Mouse (Mus musculus) colon, adult 2 months (tissue): Measurements from ENCODE around the gene Gsc2. TPM values are rescaled to one million over a fixed set of nuclear protein-coding genes. Genes with fewer than 3 reads are reported as not detected.

Source experiments
- polyA plus RNA-seq: library from polyadenylated mRNA; depleted of rRNA; stranded (reverse); fragments of >200 nt; gene quantifications from 2 replicates; pipeline ENCODE4 v1.2.3, GENCODE M21; 2012; rRNA removed

Gene Gsc2
- polyA plus RNA-seq, result not detected in 2 replicates

GRCm38 (mm10) chr16:17914307-17915249, at the start of gene Gsc2:
Gene Gsc2, minus strand, starts transcription at chr16:17915059.

DNA sequence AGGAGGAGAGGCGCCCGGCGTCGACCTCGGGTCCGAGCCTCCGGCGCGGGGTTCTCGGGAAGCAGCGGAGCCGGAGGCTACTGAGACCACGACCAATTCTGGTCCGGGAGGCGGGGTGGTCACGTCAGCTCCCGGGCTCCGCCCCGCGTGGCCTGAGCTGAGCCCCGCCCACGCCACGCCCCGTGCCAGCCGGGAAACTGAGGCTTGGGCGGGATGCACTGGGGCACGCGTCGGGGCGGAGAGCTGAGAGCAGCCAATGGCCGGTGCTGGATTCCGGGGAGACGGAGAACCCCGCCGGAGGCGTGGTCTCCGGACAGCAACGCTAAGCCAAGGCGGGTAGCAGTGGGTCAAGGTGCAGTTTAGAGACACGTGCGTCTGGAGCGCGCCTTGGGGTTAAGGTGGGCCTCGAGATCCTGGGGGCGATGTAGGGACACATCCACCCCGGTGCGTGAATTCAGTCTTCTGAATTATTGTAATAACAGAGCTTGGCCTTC, 13.3 kb upstream of the Gsc2 start, which contains the start of gene Slc25a1:
TSS of gene Slc25a1 (minus strand) at position 133 of the 494 bp plus-strand sequence.

GRCm38 (mm10) chr16:17911052-17911595, 3.7 kb downstream of the Gsc2 start, which contains the start of gene Ess2:
Gene Ess2, minus strand, starts transcription at chr16:17911348.

DNA sequence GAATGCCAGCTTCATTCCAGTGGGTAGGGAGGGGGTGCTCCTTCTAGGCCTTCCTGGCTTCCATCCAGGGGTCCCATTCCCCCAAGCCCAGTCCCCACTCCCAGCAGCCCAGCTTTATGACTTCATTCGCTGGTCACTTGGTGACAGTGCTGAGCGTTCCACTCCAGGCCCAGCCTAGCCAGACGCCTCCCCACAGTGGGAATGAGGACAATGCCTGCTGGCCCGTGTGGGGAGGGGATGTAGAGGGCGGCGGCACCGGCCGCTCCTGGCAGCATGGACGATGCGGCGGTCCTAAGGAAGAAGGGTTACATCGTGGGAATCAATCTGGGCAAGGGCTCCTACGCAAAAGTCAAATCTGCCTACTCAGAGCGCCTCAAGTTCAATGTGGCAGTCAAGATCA, 16.4 kb downstream of the Gsc2 start, which contains the start of the genes Dgcr2 and Tssk2:
TSS of gene Dgcr2 (minus strand) at position 101 of the 400 bp plus-strand sequence.
TSS of gene Tssk2 (plus strand) at position 176 of the 400 bp plus-strand sequence.

DNA sequence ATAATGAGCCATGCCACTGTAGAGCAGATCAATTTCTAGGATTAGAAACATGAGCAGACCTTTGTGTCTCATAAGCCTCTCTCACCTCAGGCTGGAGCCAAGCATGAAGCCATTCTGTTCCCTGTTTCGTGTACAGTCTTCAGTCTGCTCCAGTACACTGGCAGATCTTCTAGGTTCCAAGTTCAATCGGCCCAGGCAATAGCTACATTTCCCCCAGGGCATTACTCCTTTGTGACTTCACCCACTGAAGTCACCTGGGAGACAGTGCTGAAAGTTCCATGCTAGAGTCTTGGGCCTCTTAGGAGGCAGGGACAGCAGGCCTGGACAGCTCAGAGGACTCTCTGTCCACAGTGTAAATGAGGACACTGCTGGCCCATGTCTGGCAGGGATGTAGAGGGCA, 20.9 kb downstream of the Gsc2 start, which contains the start of gene Tssk1:
TSS of gene Tssk1 (plus strand) at position 301 of the 400 bp plus-strand sequence.

DNA sequence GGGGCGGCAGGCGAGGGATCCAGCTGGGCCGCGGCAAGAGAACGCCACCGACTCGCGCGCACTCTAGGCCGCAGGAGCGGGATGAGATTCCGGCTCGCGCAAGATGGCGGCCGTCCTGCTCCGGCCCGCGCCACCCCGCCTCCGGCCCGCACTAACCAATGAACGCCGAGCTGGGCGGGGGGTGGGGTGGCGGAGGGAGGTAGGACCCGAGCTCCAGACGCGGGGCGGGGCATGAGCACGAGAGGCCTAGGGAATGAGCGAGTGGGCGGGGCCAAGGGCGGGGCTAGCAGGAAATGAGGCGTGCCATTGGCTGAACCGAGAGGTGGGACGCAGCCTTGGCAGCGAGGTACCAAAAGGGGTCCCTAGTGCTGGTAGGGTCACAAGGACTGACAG, 23.3 kb downstream of the Gsc2 start, which contains the start of gene Gm20518:
TSS of gene Gm20518 (minus strand) at position 105 of the 393 bp plus-strand sequence.

Other genes starting within 250 kb of the Gsc2 start
- 133 and 153 TPM in 2 replicates for gene Med15, start 182.2 kb downstream of the Gsc2 start, polyA plus RNA-seq
- gene Klhl22, start 155.4 kb downstream of the Gsc2 start, polyA plus RNA-seq, result 63.7 and 64.9 TPM in 2 replicates
- 60.4 and 61.4 TPM in 2 replicates for gene Scarf2, start 117.8 kb downstream of the Gsc2 start, polyA plus RNA-seq
- not detected in 2 replicates for gene B830017H08Rik, start 81.9 kb downstream of the Gsc2 start, polyA plus RNA-seq
- gene Car15, start 76.7 kb downstream of the Gsc2 start, polyA plus RNA-seq, result 14.2 and 14.9 TPM in 2 replicates
- 1.9 and 2.5 TPM in 2 replicates for gene Gm20518, start 23.4 kb downstream of the Gsc2 start, polyA plus RNA-seq
- 0.02 and 0.10 TPM in 2 replicates for gene Tssk1, start 20.8 kb downstream of the Gsc2 start, polyA plus RNA-seq
- gene Dgcr2, start 16.5 kb downstream of the Gsc2 start, polyA plus RNA-seq, result 156 and 191 TPM in 2 replicates
- gene Tssk2, start 16.4 kb downstream of the Gsc2 start, polyA plus RNA-seq, result not detected in 2 replicates
- gene Ess2, start 3.7 kb downstream of the Gsc2 start, polyA plus RNA-seq, result 17.4 and 18.7 TPM in 2 replicates
- gene Slc25a1, start 13.2 kb upstream of the Gsc2 start, polyA plus RNA-seq, result 164 and 192 TPM in 2 replicates
- not detected in 2 replicates for gene Vpreb2, start 65.4 kb upstream of the Gsc2 start, polyA plus RNA-seq
- gene Dgcr6, start 137.8 kb upstream of the Gsc2 start, polyA plus RNA-seq, result 66.8 and 71.8 TPM in 2 replicates
- gene Prodh, start 175.1 kb upstream of the Gsc2 start, polyA plus RNA-seq, result 26.7 and 29.3 TPM in 2 replicates
- 25.5 and 39.7 TPM in 2 replicates for gene Rtn4r, start 212.6 kb upstream of the Gsc2 start, polyA plus RNA-seq